Comparison of ENCODE assay signal across 9 mouse cellular contexts in the genomic region with DNA sequence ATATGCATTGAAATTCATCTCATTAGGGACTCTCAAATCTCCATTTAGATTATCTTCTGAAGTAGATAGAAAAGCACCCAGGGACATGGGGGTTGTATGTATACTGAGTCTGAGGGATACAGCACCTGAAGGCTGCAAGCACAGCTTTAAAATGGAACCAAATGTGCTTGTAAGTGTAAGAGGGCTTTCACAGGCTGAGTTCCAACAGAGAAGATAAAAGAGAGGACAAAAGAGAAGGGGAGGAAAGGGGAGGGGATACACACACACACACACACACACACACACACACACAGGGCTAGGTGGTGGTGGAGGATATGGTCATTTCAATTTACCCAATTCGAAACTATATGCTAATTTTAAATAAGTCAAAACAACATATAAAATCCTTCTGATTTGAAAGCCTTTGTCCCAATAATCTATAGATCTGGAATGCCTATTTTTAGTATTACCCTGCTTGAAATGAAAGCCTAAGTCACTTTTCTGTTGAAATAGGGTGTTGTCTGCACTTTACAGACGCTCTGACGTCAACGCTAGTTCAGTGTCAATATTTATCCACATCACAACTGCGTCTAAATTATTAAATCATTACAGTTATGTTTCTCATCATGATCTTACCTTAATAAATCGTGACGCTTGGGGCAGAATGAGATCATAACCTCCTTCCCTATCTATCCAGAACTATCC.
A peak's percentile ranks its signal among the peaks of the same experiment; 100 is the strongest.
DNase-seq lines count a peak whose midpoint lies in the region; ATAC-seq and TF ChIP-seq lines count a peak whose summit lies in the region.
"Had no signal": no experiment of that assay in that cellular context is flagged by ENCODE, and none has a peak within 500 bp of the region (broad histone marks: within the 10 kb centered on the region; RNA-seq: fewer than 3 reads in every experiment).

No protein-coding gene starts in this region.

- WGBS in heart, embryonic 16.5 days, result 7% methylated on average over 7 of the region's 7 CpGs
- WGBS in embryonic facial prominence, embryonic 10.5 days, result 12% methylated on average over 7 of the region's 7 CpGs
- WGBS in hindbrain, embryonic 16.5 days, result 6% methylated on average over 7 of the region's 7 CpGs
- 5% methylated on average over 7 of the region's 7 CpGs for WGBS in midbrain, embryonic 13.5 days

- H3K4me2 ChIP-seq in heart, embryonic 16.5 days (ENCODE audit: low read depth, low read length), result peak overlapping the region; percentile 61
- peak overlapping the region; percentile 49 for H3K4me2 ChIP-seq in hindbrain, embryonic 16.5 days (ENCODE audit: low read length)
- peak overlapping the region; percentile 46 for H3K4me2 ChIP-seq in midbrain, embryonic 13.5 days (replicated peaks)

- no peaks in the 10 kb centered on the region for H3K36me3 ChIP-seq in heart, embryonic 16.5 days (ENCODE audit: control insufficient read depth, insufficient read depth)
- H3K36me3 ChIP-seq in embryonic facial prominence, embryonic 10.5 days (replicated peaks), result no peaks in the 10 kb centered on the region
- H3K36me3 ChIP-seq in hindbrain, embryonic 16.5 days (ENCODE audit: control insufficient read depth, insufficient read depth, low read length), result no peaks in the 10 kb centered on the region
- H3K36me3 ChIP-seq in midbrain, embryonic 13.5 days, result no peaks in the 10 kb centered on the region

- no peak overlapping the region for H3K9ac ChIP-seq in heart, embryonic 16.5 days (ENCODE audit: low read length)
- H3K9ac ChIP-seq in hindbrain, embryonic 16.5 days (ENCODE audit: low read depth, low read length), result peak overlapping the region; percentile 41
- H3K9ac ChIP-seq in midbrain, embryonic 13.5 days (replicated peaks), result peak overlapping the region; percentile 2; the same call in 1 of the 2 replicates

- DNase-seq in heart, adult 8-10 months (ENCODE audit: low spot score), result no peak
- no peak for DNase-seq in embryonic facial prominence, embryonic 10.5 days (ENCODE audit: low spot score)
- no peak for DNase-seq in gastrocnemius, postnatal 36 days
- DNase-seq in layer of hippocampus, adult 2 months (ENCODE audit: low spot score in 2 of 2), result no peak
- DNase-seq: gastrocnemius, adult 2 months had no signal

- H3K4me1 ChIP-seq in heart, embryonic 16.5 days (ENCODE audit: control insufficient read depth, insufficient read depth, low read length), result peaks cover 11% of the 10 kb centered on the region
- peaks cover 16% of the 10 kb centered on the region for H3K4me1 ChIP-seq in embryonic facial prominence, embryonic 10.5 days
- peaks cover 8% of the 10 kb centered on the region for H3K4me1 ChIP-seq in hindbrain, embryonic 16.5 days (ENCODE audit: control insufficient read depth, insufficient read depth, low read depth, low read length)
- H3K4me1 ChIP-seq in midbrain, embryonic 13.5 days (replicated peaks), result peaks cover 21% of the 10 kb centered on the region

- intact Hi-C loops in gastrocnemius, postnatal 36 days (cut with DNase I), result no loop called here

- no peaks in the 10 kb centered on the region for H3K27me3 ChIP-seq in heart, embryonic 16.5 days (ENCODE audit: control insufficient read depth, insufficient read depth, low read length)
- H3K27me3 ChIP-seq in embryonic facial prominence, embryonic 10.5 days (replicated peaks; ENCODE audit: low read depth, poor library complexity, severe bottlenecking), result no peaks in the 10 kb centered on the region
- H3K27me3 ChIP-seq in hindbrain, embryonic 16.5 days (replicated peaks; ENCODE audit: control insufficient read depth, insufficient read depth, low read length), result no peaks in the 10 kb centered on the region
- no peaks in the 10 kb centered on the region for H3K27me3 ChIP-seq in midbrain, embryonic 13.5 days

- no peaks in the 10 kb centered on the region for H3K9me3 ChIP-seq in heart, embryonic 16.5 days (replicated peaks; ENCODE audit: control insufficient read depth, low read length)
- H3K9me3 ChIP-seq in embryonic facial prominence, embryonic 10.5 days, result no peaks in the 10 kb centered on the region
- no peaks in the 10 kb centered on the region for H3K9me3 ChIP-seq in hindbrain, embryonic 16.5 days (ENCODE audit: control insufficient read depth, low read length)
- H3K9me3 ChIP-seq in midbrain, embryonic 13.5 days, result no peaks in the 10 kb centered on the region

- H3K27ac ChIP-seq in heart, embryonic 16.5 days (ENCODE audit: low read length), result 0 out of 2 replicates have a peak overlapping the region, but pooled peaks have one; percentile 16
- H3K27ac ChIP-seq in embryonic facial prominence, embryonic 10.5 days (replicated peaks), result 0 out of 2 replicates have a peak overlapping the region, but pooled peaks have one; percentile 3
- peak overlapping the region; percentile 64 for H3K27ac ChIP-seq in hindbrain, embryonic 16.5 days (ENCODE audit: low read depth, low read length)
- peak overlapping the region; percentile 75 for H3K27ac ChIP-seq in midbrain, embryonic 13.5 days
- H3K27ac ChIP-seq in layer of hippocampus, adult 2 months, result no peak overlapping the region
- H3K27ac ChIP-seq: gastrocnemius, adult 2 months had no signal

- ATAC-seq in heart, embryonic 16.5 days (replicated peaks; ENCODE audit: extremely low read depth, insufficient read depth, low FRiP score), result no peak
- peak; percentile 38; the same call in 1 of the 2 replicates for ATAC-seq in hindbrain, embryonic 16.5 days
- ATAC-seq in midbrain, embryonic 13.5 days, result peak; percentile 66
- ATAC-seq in cerebellum, adult (ENCODE audit: insufficient number of reproducible peaks, low FRiP score, low TSS enrichment), result no peak

- H3K4me3 ChIP-seq in heart, embryonic 16.5 days (ENCODE audit: low read length), result peak overlapping the region; percentile 30
- peak overlapping the region; percentile 37 for H3K4me3 ChIP-seq in embryonic facial prominence, embryonic 10.5 days
- H3K4me3 ChIP-seq in hindbrain, embryonic 16.5 days (ENCODE audit: low read length), result peak overlapping the region; percentile 14
- peak overlapping the region; percentile 11 for H3K4me3 ChIP-seq in midbrain, embryonic 13.5 days (replicated peaks)
- no peak overlapping the region for H3K4me3 ChIP-seq in layer of hippocampus, adult 2 months
- H3K4me3 ChIP-seq: gastrocnemius, adult 2 months had no signal

- TF ChIP-seq CTCF in layer of hippocampus, adult 2 months (conservative IDR thresholded peaks at IDR 0.05), result no peak

Comparison
In these comparisons a context has a peak if more than half of its experiments do, and no peak if none do; other contexts are left out.
1. ATAC-seq: peak in hindbrain, embryonic 16.5 days (single experiment) and midbrain, embryonic 13.5 days (single experiment); none in heart, embryonic 16.5 days (single experiment) and cerebellum, adult (single experiment).
2. Peak in every context shown above with its lines, with median percentiles within 50 percentile points of each other: H3K4me2 ChIP-seq.